Mouse (Mus musculus) cerebellum, adult 2 months (tissue): ENCODE data around the gene Rfx8. TPM values are rescaled to one million over a fixed set of nuclear protein-coding genes. Genes with fewer than 3 reads are reported as not detected.
A peak's percentile ranks its signal among the peaks of the same experiment; 100 is the strongest.

Experiments used
- DNase-seq, 2 experiments: peaks; one replicate each; pipeline ENCODE4 v3.0.0; 2021
- H3K27ac ChIP-seq: fragments of 200-500 bp; 2 replicates; pipeline ENCODE4 v1.5.1; 2012; ENCODE audit warnings: low read length, control low read depth, inconsistent platforms; ENCODE audit not compliant: insufficient read depth
- H3K27me3 ChIP-seq: fragments of 200-500 bp; 2 replicates; pipeline ENCODE4 v1.6.1; 2012; ENCODE audit warnings: inconsistent platforms, mild to moderate bottlenecking, low read length, moderate library complexity; ENCODE audit not compliant: control insufficient read depth, insufficient read depth
- H3K4me1 ChIP-seq: fragments of 200-500 bp; 2 replicates; pipeline ENCODE4 v1.6.1; 2011; ENCODE audit warnings: low read length; ENCODE audit not compliant: control insufficient read depth, insufficient read depth
- H3K4me3 ChIP-seq: fragments of 200-500 bp; replicated peaks from 2 replicates; pipeline ENCODE3; 2011; ENCODE audit warnings: mild to moderate bottlenecking, low read depth, low read length, control low read depth; ENCODE audit not compliant: insufficient read depth
- CTCF ChIP-seq: fragments of 200-500 bp; IDR thresholded peaks from 2 replicates; pipeline ENCODE4 v1.5.1; 2011; ENCODE audit warnings: low read depth, mild to moderate bottlenecking, control low read depth, low read length, moderate library complexity, borderline replicate concordance; ENCODE audit not compliant: insufficient read depth
- POLR2A ChIP-seq: fragments of 200-500 bp; IDR thresholded peaks from 2 replicates; pipeline ENCODE4 v1.6.1; 2011; ENCODE audit warnings: low read length, control low read depth, borderline replicate concordance; ENCODE audit not compliant: insufficient read depth
- WGBS: fragments of 180-500 bp; shearing (Covaris S2); methylation state at CpG from one replicate; pipeline ENCODE4 v1.1.7; 2018; 5-methylcytosine and 5-hydroxymethylcytosine counted together
- polyA plus RNA-seq: library from polyadenylated mRNA; depleted of rRNA; stranded (reverse); fragments of >200 nt; gene quantifications from 2 replicates; pipeline ENCODE4 v1.2.3, GENCODE M21; 2012

Rfx8 gene
- polyA plus RNA-seq, 1 experiment, result 0.26 TPM

GRCm38 (mm10) chr1:39713842-39714658, 6.7 kb downstream of the Rfx8 start:
- no peak overlapping the region for H3K4me3 ChIP-seq
- no peaks in the 10 kb centered on the region; the same call in 1 of the 2 replicates for H3K4me1 ChIP-seq
- TF ChIP-seq POLR2A, result no peak
- no peak for TF ChIP-seq CTCF
- H3K27me3 ChIP-seq, result no peaks in the 10 kb centered on the region
- H3K27ac ChIP-seq, result no peak overlapping the region
- WGBS, result 49% methylated on average over 16 of the region's 16 CpGs
- peak; percentile 26 to 27 for DNase-seq

- TF ChIP-seq CTCF (no peak), POLR2A (no peak)
- no peak overlapping the region for H3K27ac ChIP-seq
- 86% methylated on average over 8 of the region's 8 CpGs for WGBS
- H3K4me3 ChIP-seq, result no peak overlapping the region
- no peak for DNase-seq
- no peaks in the 10 kb centered on the region for H3K27me3 ChIP-seq
- no peaks in the 10 kb centered on the region; the same call in 1 of the 2 replicates for H3K4me1 ChIP-seq
Measured at GRCm38 (mm10) chr1:39713300-39713699, 7.5 kb downstream of the Rfx8 start.

GRCm38 (mm10) chr1:39712261-39712660, 8.5 kb downstream of the Rfx8 start:
- 88% methylated on average over 7 of the region's 7 CpGs for WGBS
- peak in 1 of 2 experiments; percentile 34 for DNase-seq
- no peak overlapping the region for H3K27ac ChIP-seq

GRCm38 (mm10) chr1:39710604-39711003, 10.2 kb downstream of the Rfx8 start:
- no peak for DNase-seq
- Histone ChIP-seq H3K4me1 (no peaks in the 10 kb centered on the region), H3K4me3 (no peak overlapping the region), H3K27me3 (no peaks in the 10 kb centered on the region), H3K27ac (no peak overlapping the region)
- 68% methylated on average over 4 of the region's 4 CpGs for WGBS
- no peak for TF ChIP-seq CTCF
- TF ChIP-seq POLR2A, result no peak

More at GRCm38 (mm10) chr1:39712261-39712660, 8.5 kb downstream of the Rfx8 start:
- no peak for TF ChIP-seq CTCF
- TF ChIP-seq POLR2A, result no peak
- Histone ChIP-seq H3K4me3 (no peak overlapping the region), H3K27me3 (no peaks in the 10 kb centered on the region), H3K4me1 (no peaks in the 10 kb centered on the region; the same call in 1 of the 2 replicates)

- TF ChIP-seq CTCF (no peak), POLR2A (no peak)
- DNase-seq, result no peak
- Histone ChIP-seq H3K27ac (no peak overlapping the region), H3K4me1 (no peaks in the 10 kb centered on the region), H3K27me3 (no peaks in the 10 kb centered on the region), H3K4me3 (no peak overlapping the region)
- 95% methylated on average over 5 of the region's 5 CpGs for whole genome bisulfite sequencing
Measured at GRCm38 (mm10) chr1:39710016-39710415, 10.8 kb downstream of the Rfx8 start.

GRCm38 (mm10) chr1:39708778-39709177, 12.0 kb downstream of the Rfx8 start:
- TF ChIP-seq POLR2A (no peak), CTCF (no peak)
- no peak for DNase-seq
- WGBS, result 90% methylated on average over 5 of the region's 5 CpGs
- Histone ChIP-seq H3K4me1 (no peaks in the 10 kb centered on the region), H3K4me3 (no peak overlapping the region), H3K27ac (no peak overlapping the region), H3K27me3 (no peaks in the 10 kb centered on the region)

- Histone ChIP-seq H3K27me3 (no peaks in the 10 kb centered on the region), H3K27ac (no peak overlapping the region), H3K4me1 (peaks cover 4% of the 10 kb centered on the region; the same call in 1 of the 2 replicates), H3K4me3 (no peak overlapping the region)
- no peak for TF ChIP-seq CTCF
- TF ChIP-seq POLR2A, result no peak
- DNase-seq, result no peak
- WGBS, result 35% methylated on average over 18 of the region's 18 CpGs
Measured at GRCm38 (mm10) chr1:39702216-39703046, 18.4 kb downstream of the Rfx8 start.

- DNase-seq, result no peak
- no peaks in the 10 kb centered on the region for H3K27me3 ChIP-seq
- 44% methylated on average over 9 of the region's 9 CpGs for WGBS
- no peak overlapping the region for H3K27ac ChIP-seq
- H3K4me1 ChIP-seq, result peaks cover 7% of the 10 kb centered on the region; the same call in 1 of the 2 replicates
- no peak for TF ChIP-seq CTCF
- no peak for TF ChIP-seq POLR2A
- H3K4me3 ChIP-seq, result no peak overlapping the region
Measured at GRCm38 (mm10) chr1:39701274-39701602, 19.6 kb downstream of the Rfx8 start.
